Mouse (Mus musculus) kidney, postnatal 36 days (tissue): ENCODE results near the gene Tmem121.
"Not testable (repeated sequence)": the region's sequence is repeated elsewhere in the genome, so short reads cannot be mapped to it uniquely, and the experiment has no call there.

ENCODE experiments used
- DNase-seq, 2 experiments: peaks; one replicate each; pipeline ENCODE4 v3.0.0; 2021 to 2022; ENCODE audit warnings: mixed read lengths in 2 of 2

The Tmem121 gene

GRCm38 (mm10) chr12:113187584-113188295, 2.0 kb downstream of the Tmem121 start:
- DNase-seq = peak; percentile 48 to 82

GRCm38 (mm10) chr12:113188349-113189055, 2.8 kb downstream of the Tmem121 start:
- DNase-seq = no peak

- no peak for DNase-seq
These were observed 7.7 kb downstream of the Tmem121 start for GRCm38 (mm10) chr12:113193423-113193822.

DNA sequence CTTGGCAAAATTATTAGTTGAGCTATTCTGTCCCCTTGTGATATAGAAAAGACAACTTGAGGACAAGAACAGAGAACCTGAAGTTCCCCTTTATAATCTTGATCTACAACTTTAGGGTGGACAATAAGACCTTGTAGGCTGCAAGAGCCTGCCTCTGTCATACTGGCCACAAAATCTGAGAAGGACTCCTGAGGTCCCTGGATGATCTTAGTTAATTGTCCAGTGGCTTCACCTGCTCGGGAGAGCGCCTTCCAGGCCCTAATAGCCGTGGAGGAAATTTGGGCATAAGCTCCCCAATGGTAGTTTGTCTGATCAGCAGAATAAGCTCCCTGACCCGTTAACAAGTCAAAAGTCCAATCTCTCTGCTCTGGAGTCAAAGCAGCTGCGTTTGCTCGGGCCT, 13.4 kb downstream of the Tmem121 start:
- not testable (repeated sequence) for DNase-seq

DNA sequence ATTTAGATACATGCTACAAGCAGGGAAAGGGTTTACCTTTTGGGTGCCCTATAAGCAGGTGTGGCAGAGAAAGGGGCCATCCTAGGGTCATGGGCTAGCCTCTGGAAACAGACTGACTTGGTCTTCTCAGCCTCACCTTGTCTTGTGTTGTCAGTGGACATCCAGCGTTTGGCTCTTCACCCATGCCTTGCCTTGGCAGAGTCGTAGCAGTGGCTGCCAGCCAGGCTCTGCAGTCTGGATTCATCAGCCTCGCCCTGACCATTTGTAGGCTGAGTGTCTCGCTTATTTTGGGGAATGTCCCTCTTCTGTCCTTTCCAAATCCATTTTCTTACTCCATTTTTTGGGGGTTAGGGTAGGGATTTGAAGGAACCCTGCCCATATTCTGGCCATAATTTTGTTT, 15.6 kb downstream of the Tmem121 start:
- DNase-seq = no peak

- no peak for DNase-seq
These were observed 16.3 kb downstream of the Tmem121 start for GRCm38 (mm10) chr12:113202008-113202407.

DNA sequence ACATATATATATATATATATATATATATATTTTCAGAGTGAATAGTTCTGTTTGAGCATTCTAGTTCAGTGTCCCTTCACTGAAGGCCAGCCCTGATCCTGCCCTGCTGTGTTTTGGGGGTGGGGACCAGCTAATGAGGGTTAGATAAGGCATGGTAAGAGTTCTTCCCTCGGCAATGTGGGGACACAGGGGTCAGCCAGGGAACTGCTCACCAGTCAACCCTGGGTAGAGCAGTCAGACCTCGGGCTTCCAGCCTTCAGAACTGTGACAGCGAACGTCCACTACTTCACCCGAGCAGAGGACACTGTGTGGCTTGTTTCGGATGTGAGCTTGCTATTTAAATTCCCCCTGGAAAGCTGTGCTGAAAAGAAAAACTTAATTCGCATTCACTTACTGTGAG, 17.8 kb downstream of the Tmem121 start:
- no peak for DNase-seq

- no peak for DNase-seq
These were observed 19.7 kb downstream of the Tmem121 start for GRCm38 (mm10) chr12:113205251-113205942.

- DNase-seq = no peak
These were observed 22.0 kb downstream of the Tmem121 start for GRCm38 (mm10) chr12:113207737-113208136.

GRCm38 (mm10) chr12:113210586-113211378, 25.1 kb downstream of the Tmem121 start:
- DNase-seq = no peak

DNA sequence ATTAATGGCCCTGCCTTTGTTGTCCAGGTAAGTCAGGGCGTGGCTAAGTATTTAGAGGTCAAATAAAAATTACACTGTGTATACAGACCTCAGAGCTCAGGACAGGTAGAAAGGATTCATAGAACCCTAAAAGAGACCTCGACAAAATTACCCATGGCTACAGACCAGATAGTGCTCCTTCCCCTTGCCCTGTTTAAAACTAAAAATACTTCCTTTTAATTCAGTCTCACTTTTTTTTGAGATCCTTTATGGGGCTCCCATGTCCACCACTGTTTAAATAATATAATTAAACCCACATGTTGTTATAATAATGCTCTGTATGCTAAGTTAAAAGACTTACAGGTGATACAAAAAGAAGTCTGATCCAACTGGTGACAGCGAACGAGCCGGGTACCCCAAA, 26.0 kb downstream of the Tmem121 start:
- no peak for DNase-seq

- DNase-seq = no peak
These were observed 26.7 kb downstream of the Tmem121 start for GRCm38 (mm10) chr12:113212326-113212924.

GRCm38 (mm10) chr12:113213226-113213625, 27.5 kb downstream of the Tmem121 start:
- no peak for DNase-seq

GRCm38 (mm10) chr12:113214072-113214808, 28.5 kb downstream of the Tmem121 start:
- DNase-seq = no peak

GRCm38 (mm10) chr12:113214972-113215666, 29.4 kb downstream of the Tmem121 start:
- DNase-seq = no peak

- DNase-seq = peak; percentile 45 to 85
These were observed 30.1 kb downstream of the Tmem121 start for GRCm38 (mm10) chr12:113215667-113216346.

GRCm38 (mm10) chr12:113217306-113218242, 31.8 kb downstream of the Tmem121 start:
- peak; percentile 49 to 84 for DNase-seq

- peak; percentile 37 to 68 for DNase-seq
These were observed 34.1 kb downstream of the Tmem121 start for GRCm38 (mm10) chr12:113219867-113220266.

- DNase-seq = peak; percentile 69 to 85
These were observed 34.7 kb downstream of the Tmem121 start for GRCm38 (mm10) chr12:113220447-113220846.
